ENCODE assay signal across 25 mouse cellular contexts in the genomic region with DNA sequence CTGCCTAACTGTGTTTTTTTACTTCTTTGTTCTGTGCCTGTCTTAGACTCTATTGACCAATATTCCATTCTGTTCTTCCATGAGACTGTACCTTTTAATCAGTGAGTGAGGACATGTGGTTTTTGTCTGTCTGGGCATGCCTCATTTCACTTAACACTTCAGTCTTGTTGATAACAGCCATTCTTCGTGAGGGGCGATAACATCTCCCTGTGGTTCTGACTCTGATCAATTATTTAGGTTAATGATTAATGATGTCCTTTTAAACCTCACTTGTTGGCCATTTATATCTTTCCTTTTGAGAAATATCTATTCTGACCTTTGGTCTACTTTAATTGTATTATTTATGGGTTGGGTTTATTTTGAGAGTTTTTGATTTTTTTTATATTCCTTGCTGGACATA.
DNase-seq lines count a peak whose midpoint lies in the region; ATAC-seq and TF ChIP-seq lines count a peak whose summit lies in the region.
"Had no signal": no experiment of that assay in that cellular context is flagged by ENCODE, and none has a peak within 500 bp of the region (broad histone marks: within the 10 kb centered on the region; RNA-seq: fewer than 3 reads in every experiment).

No protein-coding gene starts in this region.

- H3K9me3 ChIP-seq in liver, postnatal 0 days (ENCODE audit: low read length), result no peaks in the 10 kb centered on the region
- no peaks in the 10 kb centered on the region for H3K9me3 ChIP-seq in intestine, embryonic 16.5 days (ENCODE audit: control insufficient read depth, low read length)
- H3K9me3 ChIP-seq: embryonic facial prominence, embryonic 10.5 days; embryonic facial prominence, embryonic 13.5 days; forebrain, embryonic 12.5 days; forebrain, embryonic 15.5 days; heart, embryonic 10.5 days; heart, embryonic 13.5 days had no signal

- no peak overlapping the region for H3K27ac ChIP-seq in liver, postnatal 0 days (ENCODE audit: low read depth)
- no peak overlapping the region for H3K27ac ChIP-seq in intestine, embryonic 16.5 days (ENCODE audit: low read length)
- H3K27ac ChIP-seq: embryonic facial prominence, embryonic 10.5 days; embryonic facial prominence, embryonic 13.5 days; forebrain, embryonic 12.5 days; forebrain, embryonic 15.5 days; heart, adult 2 months; heart, embryonic 10.5 days; heart, embryonic 13.5 days; hindbrain, embryonic 14.5 days had no signal

- no peaks in the 10 kb centered on the region for H3K27me3 ChIP-seq in liver, postnatal 0 days (ENCODE audit: insufficient read depth, low read length)
- no peaks in the 10 kb centered on the region for H3K27me3 ChIP-seq in intestine, embryonic 16.5 days (replicated peaks; ENCODE audit: control insufficient read depth, insufficient read depth, low read length)
- H3K27me3 ChIP-seq: embryonic facial prominence, embryonic 13.5 days; forebrain, embryonic 12.5 days; forebrain, embryonic 15.5 days; heart, embryonic 13.5 days had no signal

- no peak overlapping the region for H3K9ac ChIP-seq in liver, postnatal 0 days (replicated peaks)
- no peak overlapping the region for H3K9ac ChIP-seq in intestine, embryonic 16.5 days (ENCODE audit: low read depth, low read length)
- H3K9ac ChIP-seq: embryonic facial prominence, embryonic 13.5 days; forebrain, embryonic 12.5 days; forebrain, embryonic 15.5 days; heart, embryonic 13.5 days; hindbrain, embryonic 14.5 days had no signal

- no peak for TF ChIP-seq CTCF in liver, postnatal 0 days (IDR thresholded peaks at IDR 0.05; ENCODE audit: low read depth)

- WGBS in liver, postnatal 0 days (ENCODE audit: insufficient replicate concordance), result 43% methylated on average over 2 of the region's 2 CpGs
- 46% methylated on average over 2 of the region's 2 CpGs for WGBS in intestine, embryonic 16.5 days

- H3K4me2 ChIP-seq in liver, postnatal 0 days (ENCODE audit: low read depth, low read length), result no peak overlapping the region
- no peak overlapping the region for H3K4me2 ChIP-seq in intestine, embryonic 16.5 days (ENCODE audit: low read depth, low read length)
- H3K4me2 ChIP-seq: embryonic facial prominence, embryonic 13.5 days; forebrain, embryonic 12.5 days; forebrain, embryonic 15.5 days; heart, embryonic 13.5 days; hindbrain, embryonic 14.5 days had no signal

- no peaks in the 10 kb centered on the region for H3K4me1 ChIP-seq in liver, postnatal 0 days (ENCODE audit: insufficient read depth)
- no peaks in the 10 kb centered on the region for H3K4me1 ChIP-seq in intestine, embryonic 16.5 days (ENCODE audit: control insufficient read depth, insufficient read depth, low read length)
- H3K4me1 ChIP-seq: embryonic facial prominence, embryonic 10.5 days; embryonic facial prominence, embryonic 13.5 days; forebrain, embryonic 12.5 days; forebrain, embryonic 15.5 days; heart, embryonic 10.5 days; heart, embryonic 13.5 days had no signal

- peak; percentile 29; the same call in 1 of the 2 replicates for ATAC-seq in liver, postnatal 0 days
- peak; percentile 95 for ATAC-seq in intestine, embryonic 16.5 days
- ATAC-seq: activated CD4-positive, CD25-positive, alpha-beta regulatory T cell, adult 4 months; forebrain, embryonic 15.5 days had no signal

- no peak for TF ChIP-seq EP300 in liver, postnatal 0 days (IDR thresholded peaks at IDR 0.05; ENCODE audit: low read depth)

- no peaks in the 10 kb centered on the region for H3K36me3 ChIP-seq in liver, postnatal 0 days (replicated peaks; ENCODE audit: insufficient read depth, low read length)
- H3K36me3 ChIP-seq in intestine, embryonic 16.5 days (ENCODE audit: control insufficient read depth, insufficient read depth, low read length), result no peaks in the 10 kb centered on the region
- H3K36me3 ChIP-seq: embryonic facial prominence, embryonic 10.5 days; embryonic facial prominence, embryonic 13.5 days; forebrain, embryonic 12.5 days; forebrain, embryonic 15.5 days; heart, embryonic 10.5 days; heart, embryonic 13.5 days had no signal

- H3K4me3 ChIP-seq in liver, postnatal 0 days (ENCODE audit: low read depth, low read length), result no peak overlapping the region
- no peak overlapping the region for H3K4me3 ChIP-seq in intestine, embryonic 16.5 days (ENCODE audit: low read length)
- H3K4me3 ChIP-seq: embryonic facial prominence, embryonic 10.5 days; embryonic facial prominence, embryonic 13.5 days; erythroblast, embryonic 14.5 days; forebrain, embryonic 12.5 days; forebrain, embryonic 15.5 days; heart, adult 2 months; heart, embryonic 10.5 days; heart, embryonic 13.5 days had no signal

- DNase-seq in embryo, embryonic 10 days (ENCODE audit: low spot score), result peak; percentile 4
- DNase-seq in embryo, embryonic 9.5 days (ENCODE audit: extremely low spot score), result no peak
- DNase-seq in liver, postnatal 0 days, result no peak
- DNase-seq in liver, result no peak
- no peak for DNase-seq in right cerebral cortex, postnatal 36 days (ENCODE audit: low spot score in 2 of 2)
- no peak for DNase-seq in heart, adult 11 months
- DNase-seq: adrenal gland, adult 8-10 months; adrenal gland, postnatal 25 days; cerebellum, adult 11-12 months; cerebellum, adult 9-10 months; cerebellum, postnatal 14 days; gastrocnemius, postnatal 25 days; heart, adult 2 months; heart, postnatal 14 days; heart, postnatal 4 days had no signal
